Comparison of ENCODE assay signal across 29 mouse cellular contexts in genomic region chr14:16038336-16038735, GRCm38 (mm10).
DNase-seq lines count a peak whose midpoint lies in the region; ATAC-seq lines count a peak whose summit lies in the region.
"Had no signal": no experiment of that assay in that cellular context is flagged by ENCODE, and none has a peak within 500 bp of the region (broad histone marks: within the 10 kb centered on the region; RNA-seq: fewer than 3 reads in every experiment).

No protein-coding gene starts in this region.

- H3K27ac ChIP-seq in hindbrain, embryonic 14.5 days = no peak overlapping the region
- no peak overlapping the region for H3K27ac ChIP-seq in hindbrain, embryonic 10.5 days
- H3K27ac ChIP-seq in kidney, embryonic 14.5 days (ENCODE audit: low read depth, low read length) = no peak overlapping the region
- H3K27ac ChIP-seq: embryonic facial prominence, embryonic 13.5 days; embryonic facial prominence, embryonic 15.5 days; forebrain, embryonic 10.5 days; forebrain, embryonic 12.5 days had no signal

- H3K36me3 ChIP-seq in hindbrain, embryonic 14.5 days (replicated peaks; ENCODE audit: control insufficient read depth, insufficient read depth) = no peaks in the 10 kb centered on the region
- H3K36me3 ChIP-seq in hindbrain, embryonic 10.5 days = no peaks in the 10 kb centered on the region
- H3K36me3 ChIP-seq in kidney, embryonic 14.5 days (ENCODE audit: control insufficient read depth, insufficient read depth, low read length) = no peaks in the 10 kb centered on the region
- H3K36me3 ChIP-seq: embryonic facial prominence, embryonic 13.5 days; embryonic facial prominence, embryonic 15.5 days; forebrain, embryonic 10.5 days; forebrain, embryonic 12.5 days; G1E had no signal

- no peak overlapping the region for H3K4me2 ChIP-seq in hindbrain, embryonic 14.5 days (replicated peaks)
- no peak overlapping the region for H3K4me2 ChIP-seq in kidney, embryonic 14.5 days (replicated peaks; ENCODE audit: low read depth, low read length)
- H3K4me2 ChIP-seq: embryonic facial prominence, embryonic 13.5 days; embryonic facial prominence, embryonic 15.5 days; forebrain, embryonic 12.5 days had no signal

- DNase-seq in hindbrain, embryonic 14.5 days (ENCODE audit: low spot score) = peak; percentile 9
- no peak for DNase-seq in hindbrain, embryonic 10.5 days (ENCODE audit: low spot score)
- peak; percentile 25 for DNase-seq in kidney, adult 9 months
- peak; percentile 79 for DNase-seq in R1 (ENCODE audit: low read depth, low spot score)
- DNase-seq in spleen, postnatal 10 days (ENCODE audit: low spot score in 2 of 2) = no peak
- DNase-seq in heart, postnatal 36 days = no peak
- DNase-seq: adrenal gland, adult 8-10 months; adrenal gland, postnatal 14 days; adrenal gland, postnatal 36 days; B cell, adult 2 months; cerebellum, adult 11-12 months; cerebellum, adult 2 months; cerebellum, adult 9-10 months; cerebellum, postnatal 14 days; cerebellum, postnatal 36 days; embryo, embryonic 11 days had no signal

- intact Hi-C loops in heart, postnatal 36 days (cut with DNase I) = no loop called here

- H3K9me3 ChIP-seq in hindbrain, embryonic 14.5 days (ENCODE audit: control insufficient read depth, low read length) = no peaks in the 10 kb centered on the region
- no peaks in the 10 kb centered on the region for H3K9me3 ChIP-seq in hindbrain, embryonic 10.5 days
- H3K9me3 ChIP-seq in kidney, embryonic 14.5 days (ENCODE audit: control insufficient read depth, low read length) = no peaks in the 10 kb centered on the region
- H3K9me3 ChIP-seq: embryonic facial prominence, embryonic 13.5 days; embryonic facial prominence, embryonic 15.5 days; forebrain, embryonic 10.5 days; forebrain, embryonic 12.5 days; G1E had no signal

- no peaks in the 10 kb centered on the region for H3K27me3 ChIP-seq in hindbrain, embryonic 14.5 days (ENCODE audit: control insufficient read depth, insufficient read depth, low read length)
- no peaks in the 10 kb centered on the region for H3K27me3 ChIP-seq in hindbrain, embryonic 10.5 days (ENCODE audit: insufficient read depth, poor library complexity, severe bottlenecking)
- no peaks in the 10 kb centered on the region for H3K27me3 ChIP-seq in kidney, embryonic 14.5 days (ENCODE audit: control insufficient read depth, insufficient read depth, low read length)
- H3K27me3 ChIP-seq: CH12.LX; embryonic facial prominence, embryonic 13.5 days; embryonic facial prominence, embryonic 15.5 days; forebrain, embryonic 12.5 days; Patski had no signal

- no peak overlapping the region for H3K4me3 ChIP-seq in hindbrain, embryonic 14.5 days (replicated peaks; ENCODE audit: low read length)
- no peak overlapping the region for H3K4me3 ChIP-seq in hindbrain, embryonic 10.5 days
- no peak overlapping the region for H3K4me3 ChIP-seq in kidney, embryonic 14.5 days (ENCODE audit: low read length)
- H3K4me3 ChIP-seq: embryonic facial prominence, embryonic 13.5 days; embryonic facial prominence, embryonic 15.5 days; erythroblast, embryonic 14.5 days; forebrain, embryonic 10.5 days; forebrain, embryonic 12.5 days had no signal

- 61% methylated on average over 1 of the region's 1 CpGs for WGBS in hindbrain, embryonic 14.5 days
- WGBS in hindbrain, embryonic 10.5 days = 60% methylated on average over 1 of the region's 1 CpGs
- 73% methylated on average over 1 of the region's 1 CpGs for WGBS in kidney, embryonic 14.5 days

- no peaks in the 10 kb centered on the region for H3K4me1 ChIP-seq in hindbrain, embryonic 14.5 days (replicated peaks; ENCODE audit: control insufficient read depth, insufficient read depth, low read length)
- no peaks in the 10 kb centered on the region for H3K4me1 ChIP-seq in hindbrain, embryonic 10.5 days (replicated peaks)
- H3K4me1 ChIP-seq in kidney, embryonic 14.5 days (ENCODE audit: control insufficient read depth, insufficient read depth, low read length) = no peaks in the 10 kb centered on the region
- H3K4me1 ChIP-seq: embryonic facial prominence, embryonic 13.5 days; embryonic facial prominence, embryonic 15.5 days; forebrain, embryonic 10.5 days; forebrain, embryonic 12.5 days had no signal

- ATAC-seq in hindbrain, embryonic 14.5 days (ENCODE audit: low FRiP score) = no peak
- ATAC-seq in kidney, embryonic 14.5 days (ENCODE audit: low FRiP score, low TSS enrichment) = no peak
- ATAC-seq: activated CD4-positive, CD25-positive, alpha-beta regulatory T cell, adult 4 months; CD4-positive, CD25-positive, alpha-beta regulatory T cell, adult 4 months; forebrain, embryonic 14.5 days; forebrain, embryonic 16.5 days; Patski had no signal

- no peak overlapping the region for H3K9ac ChIP-seq in hindbrain, embryonic 14.5 days
- H3K9ac ChIP-seq in kidney, embryonic 14.5 days (ENCODE audit: low read depth, low read length) = no peak overlapping the region
- H3K9ac ChIP-seq: embryonic facial prominence, embryonic 13.5 days; embryonic facial prominence, embryonic 15.5 days; forebrain, embryonic 12.5 days had no signal

Comparison
In these comparisons a context has a peak if more than half of its experiments do, and no peak if none do; other contexts are left out.
1. DNase-seq: peak in hindbrain, embryonic 14.5 days (single experiment), kidney, adult 9 months (single experiment) and R1 (single experiment); none in hindbrain, embryonic 10.5 days (single experiment), spleen, postnatal 10 days (0 of 2) and heart, postnatal 36 days (0 of 2).